Mouse (Mus musculus): ENCODE results near the gene Srsf12.

Srsf12 gene

DNA sequence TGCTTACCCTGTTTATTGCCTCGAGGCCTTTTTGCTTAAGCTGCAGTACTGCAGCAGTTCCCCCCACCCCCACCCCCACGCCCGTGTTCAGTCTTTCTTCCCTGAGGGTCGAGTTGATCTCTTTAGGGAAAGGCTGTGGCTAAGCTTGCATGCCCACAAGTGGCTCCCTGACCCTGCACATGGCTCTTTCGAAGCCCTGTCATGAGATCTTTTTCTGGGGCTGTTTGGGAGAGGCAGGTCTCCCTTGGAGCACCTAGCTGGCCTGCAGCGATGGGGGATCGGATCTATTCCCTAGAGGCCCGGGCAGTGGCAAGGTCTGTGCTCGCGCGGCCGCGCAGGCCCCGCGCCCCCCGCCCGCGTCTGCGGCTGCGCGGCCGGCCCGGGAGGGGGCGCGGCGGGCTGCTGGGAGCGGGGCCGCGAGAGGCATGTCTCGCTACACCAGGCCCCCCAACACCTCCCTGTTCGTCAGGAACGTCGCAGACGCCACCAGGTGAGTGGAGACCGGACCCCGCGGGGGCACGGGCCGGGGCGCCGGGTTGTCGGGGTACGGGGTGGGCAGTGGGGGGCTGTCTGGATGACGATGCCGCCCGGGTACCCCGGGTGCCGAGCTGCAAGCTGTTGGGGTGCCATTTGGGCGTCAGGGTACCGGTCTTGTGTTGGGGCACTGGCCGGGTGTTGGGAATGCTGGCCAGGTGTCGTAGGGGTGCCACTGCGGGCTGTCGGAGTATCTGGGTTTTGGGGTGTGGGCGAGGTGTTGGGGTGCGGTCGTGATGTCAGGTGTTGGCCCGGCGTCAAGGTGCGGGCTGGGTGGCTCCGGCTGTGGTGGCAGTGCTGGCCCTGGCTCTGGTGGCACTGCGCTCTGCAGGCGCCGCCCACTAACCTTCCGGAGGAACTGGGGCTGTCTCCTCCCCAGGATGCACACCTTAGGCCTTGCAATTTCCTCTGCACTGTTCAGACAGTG lies at the start of gene Srsf12:
Gene Srsf12, plus strand, starts transcription at position 111 of the 961 bp plus-strand sequence.
- DNase-seq = peak; percentile 72 to 75

- DNase-seq = no peak
These were observed 25.3 kb upstream of the Srsf12 start for GRCm38 (mm10) chr4:33183477-33183876.

- peak; percentile 72 to 84 for DNase-seq
These were observed 20.6 kb upstream of the Srsf12 start for GRCm38 (mm10) chr4:33188164-33188563.

DNA sequence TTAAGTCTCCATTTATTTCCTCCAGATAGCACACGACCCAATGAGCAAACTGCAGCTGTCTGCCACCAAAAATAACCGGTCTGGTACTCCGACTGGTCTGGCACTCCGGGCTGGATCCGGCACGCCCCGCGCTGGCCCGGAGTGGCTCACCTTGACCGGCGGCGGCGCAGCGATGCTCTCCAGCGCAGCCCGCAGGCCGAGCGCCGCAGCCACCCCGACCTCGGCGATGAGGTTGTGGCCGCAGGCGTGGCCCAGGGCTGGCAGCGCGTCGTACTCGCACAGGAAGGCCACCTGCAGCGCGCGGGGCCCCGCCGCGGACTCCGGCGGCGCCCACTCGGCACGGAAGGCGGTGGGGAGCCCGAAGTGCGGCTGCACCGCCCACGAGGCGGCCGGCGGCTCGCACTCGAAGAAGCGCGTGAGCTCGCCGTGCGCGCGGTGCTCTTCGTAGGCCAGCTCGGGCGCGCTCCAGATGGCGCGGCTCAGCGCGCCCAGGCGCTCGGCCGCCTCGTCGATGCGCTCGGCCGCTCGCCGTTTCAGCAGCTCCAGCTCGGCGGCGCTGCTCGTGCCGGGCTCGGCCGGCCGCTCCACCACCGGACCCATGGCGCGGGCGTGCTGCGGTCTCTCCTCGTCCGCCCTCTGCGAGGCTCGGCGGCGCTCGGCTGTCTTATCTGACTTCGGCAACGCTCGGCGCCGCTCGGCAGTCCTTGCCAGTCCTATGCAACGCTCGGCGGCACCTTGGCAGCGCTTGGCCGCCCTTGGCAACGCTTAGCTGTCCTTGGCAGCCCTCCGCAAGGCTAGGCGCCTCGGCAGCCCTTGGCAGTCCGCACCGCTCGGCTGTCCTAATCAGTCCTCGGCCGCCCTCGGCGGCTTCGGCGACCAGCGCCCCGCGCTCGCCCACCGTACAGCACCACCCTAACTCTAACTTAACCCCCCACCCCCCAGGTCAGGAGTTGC lies 19.7 kb upstream of the Srsf12 start:
- DNase-seq = peak; percentile 100

GRCm38 (mm10) chr4:33189735-33190036 lies 19.1 kb upstream of the Srsf12 start, which contains the start of gene Pm20d2:
Gene Pm20d2 (minus strand): TSS chr4:33189737.
- DNase-seq = no peak

GRCm38 (mm10) chr4:33198117-33198516 lies 10.7 kb upstream of the Srsf12 start:
- DNase-seq = no peak

GRCm38 (mm10) chr4:33204682-33205081 lies 4.1 kb upstream of the Srsf12 start:
- DNase-seq = peak; percentile 85

DNA sequence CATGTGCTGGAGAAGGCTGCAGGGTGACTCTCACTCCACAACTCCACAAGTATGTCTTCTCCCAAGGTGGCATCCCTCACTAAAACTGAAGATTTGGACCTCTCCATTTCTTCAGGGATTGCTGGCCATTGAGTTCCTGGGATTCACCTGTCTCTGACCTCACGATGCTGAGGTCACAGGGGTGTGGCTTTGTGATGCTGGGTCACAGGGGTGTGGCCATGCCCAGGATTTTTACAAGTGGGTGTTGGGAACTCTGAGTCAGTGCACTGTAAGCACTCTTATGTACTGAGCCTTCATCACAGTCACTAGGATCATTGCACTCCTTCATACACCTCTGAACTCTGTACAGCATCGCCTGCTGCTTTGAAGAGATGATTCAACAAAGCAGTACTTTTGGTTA lies 1.2 kb upstream of the Srsf12 start:
- no peak for DNase-seq

DNA sequence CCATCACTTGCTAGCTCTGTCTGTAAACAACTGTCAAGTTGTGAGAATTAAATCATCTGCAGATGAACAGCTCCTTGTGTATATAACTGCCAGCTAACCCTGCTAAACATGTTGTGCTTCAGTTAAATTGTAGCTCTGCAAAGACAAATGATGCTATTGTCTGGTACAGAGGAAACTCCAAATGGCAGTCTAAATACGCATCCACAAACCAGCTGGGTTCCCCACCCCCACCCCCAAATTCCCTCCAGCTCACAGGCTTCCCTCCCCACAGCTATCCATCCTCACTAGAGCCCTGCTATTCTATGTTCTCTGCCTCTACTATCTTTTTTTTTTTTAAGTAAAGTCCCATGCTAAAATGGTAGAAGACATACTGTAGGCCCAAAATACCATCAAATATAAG lies 13.1 kb downstream of the Srsf12 start:
- no peak for DNase-seq

- no peak for DNase-seq
These were observed 15.3 kb downstream of the Srsf12 start for GRCm38 (mm10) chr4:33224003-33224675.

- DNase-seq = no peak
These were observed 18.4 kb downstream of the Srsf12 start for GRCm38 (mm10) chr4:33227164-33227563.

DNA sequence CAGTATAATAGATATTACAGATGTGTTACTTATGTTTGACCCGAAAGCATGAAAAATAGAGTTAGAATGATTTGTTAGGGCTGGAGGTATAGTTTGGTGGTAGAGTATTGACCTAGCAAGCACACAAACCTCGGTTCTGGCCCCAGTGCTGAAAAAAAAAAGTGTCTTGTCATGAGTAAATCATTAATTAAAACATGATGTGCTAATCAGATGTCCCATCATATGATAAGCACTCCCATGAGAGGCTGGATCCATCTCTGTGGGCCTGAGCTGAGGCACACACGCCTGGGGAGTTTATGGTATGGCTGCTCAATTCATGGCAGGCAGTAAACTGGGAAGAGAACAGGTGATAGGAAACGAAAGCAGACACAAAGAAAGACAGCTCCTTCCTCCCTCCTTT lies 20.8 kb downstream of the Srsf12 start:
- DNase-seq = no peak

DNA sequence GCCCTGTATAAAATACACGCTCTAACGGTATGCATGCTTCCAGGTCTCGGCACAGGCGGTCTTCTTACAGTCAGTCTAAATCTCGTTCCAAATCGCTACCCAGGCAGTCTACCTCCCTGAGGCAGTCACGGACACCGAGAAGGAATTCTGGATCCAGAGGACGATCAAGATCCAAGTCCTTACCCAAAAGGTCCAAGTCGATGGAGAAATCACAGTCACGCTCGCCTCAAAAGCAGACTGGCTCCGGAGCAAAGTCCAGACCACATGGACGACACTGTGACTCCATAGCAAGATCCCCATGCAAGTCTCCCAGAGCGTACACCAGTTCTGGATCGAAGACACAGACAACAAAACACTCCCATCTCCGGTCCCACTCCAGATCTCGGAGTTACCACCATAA lies 22.1 kb downstream of the Srsf12 start:
- no peak for DNase-seq

DNA sequence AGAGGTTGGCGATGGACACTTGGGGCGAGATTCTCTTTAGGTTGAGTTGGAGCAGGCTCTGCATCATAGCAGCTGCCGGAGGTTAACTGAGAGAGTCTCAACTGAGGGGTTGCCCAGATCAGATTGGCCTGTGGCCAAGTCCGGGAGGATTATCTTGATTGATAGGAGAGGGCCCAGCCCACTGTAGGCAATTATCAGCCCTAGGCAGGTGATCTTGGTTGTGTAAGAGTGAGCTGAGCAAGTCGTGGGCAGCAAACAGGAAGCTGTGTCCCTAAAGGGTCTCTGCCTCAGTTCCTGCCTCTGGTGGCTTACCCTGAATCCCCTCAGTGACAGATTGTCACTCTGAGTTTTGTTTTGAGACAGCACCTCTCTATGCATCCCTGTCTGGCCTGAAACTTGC lies 33.7 kb downstream of the Srsf12 start:
- peak; percentile 52 to 64 for DNase-seq

- DNase-seq = no peak
These were observed 34.4 kb downstream of the Srsf12 start for GRCm38 (mm10) chr4:33243016-33243758.

- DNase-seq = no peak
These were observed 35.1 kb downstream of the Srsf12 start for GRCm38 (mm10) chr4:33243921-33244320.

DNA sequence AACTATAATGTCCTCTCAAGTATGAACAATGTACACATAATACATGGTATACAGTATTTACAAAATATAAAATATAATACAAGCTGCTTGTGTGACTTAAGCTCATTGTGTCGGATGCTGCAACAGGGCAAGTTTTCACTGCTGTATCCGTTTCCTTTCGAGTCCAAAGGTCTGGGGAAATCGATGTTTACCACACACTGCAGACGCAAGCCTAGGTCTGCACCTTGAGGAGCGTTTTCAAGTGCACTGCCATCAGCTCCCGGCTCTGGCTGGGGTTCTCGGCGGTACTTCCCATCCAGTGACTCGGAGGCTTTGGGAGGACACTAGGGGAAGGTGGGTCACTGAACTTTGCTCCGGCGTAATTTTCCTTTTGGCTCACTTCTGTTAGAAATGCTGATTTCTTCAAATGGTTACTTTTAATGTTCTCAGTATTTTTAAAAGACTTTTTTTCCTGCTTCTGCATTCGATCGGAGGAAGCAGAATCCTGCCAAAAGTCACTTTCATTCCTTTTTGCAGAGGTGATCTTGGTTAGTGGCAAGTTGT lies 37.1 kb downstream of the Srsf12 start:
- DNase-seq = no peak

- peak; percentile 99 for DNase-seq
These were observed 38.8 kb downstream of the Srsf12 start for GRCm38 (mm10) chr4:33247479-33248053.

- peak; percentile 99 for DNase-seq
These were observed 39.5 kb downstream of the Srsf12 start for GRCm38 (mm10) chr4:33248062-33248889.

GRCm38 (mm10) chr4:33248915-33249314 lies 40.1 kb downstream of the Srsf12 start:
- peak; percentile 48 to 52 for DNase-seq
